ENCODE assay signal across 17 mouse cellular contexts in genomic region chr11:58143704-58144426, GRCm38 (mm10). TPM values are rescaled to one million over a fixed set of nuclear protein-coding genes. Genes with fewer than 3 reads are reported as not detected.
A peak's percentile ranks its signal among the peaks of the same experiment; 100 is the strongest.
DNase-seq lines count a peak whose midpoint lies in the region; ATAC-seq and TF ChIP-seq lines count a peak whose summit lies in the region.
"Had no signal": no experiment of that assay in that cellular context is flagged by ENCODE, and none has a peak within 500 bp of the region (broad histone marks: within the 10 kb centered on the region; RNA-seq: fewer than 3 reads in every experiment).

No protein-coding gene starts in this region.

- H3K9ac ChIP-seq in hindbrain, postnatal 0 days (replicated peaks; ENCODE audit: low read length), result no peak overlapping the region
- no peak overlapping the region for H3K9ac ChIP-seq in hindbrain, embryonic 13.5 days
- no peak overlapping the region for H3K9ac ChIP-seq in kidney, embryonic 14.5 days (ENCODE audit: low read depth, low read length)
- H3K9ac ChIP-seq: limb, embryonic 12.5 days; lung, embryonic 15.5 days; neural tube, embryonic 15.5 days had no signal

- 93% methylated on average over 9 of the region's 9 CpGs for WGBS in hindbrain, postnatal 0 days
- 93% methylated on average over 9 of the region's 9 CpGs for WGBS in hindbrain, embryonic 13.5 days
- WGBS in kidney, embryonic 14.5 days, result 90% methylated on average over 9 of the region's 9 CpGs

- H3K4me1 ChIP-seq in hindbrain, postnatal 0 days (ENCODE audit: insufficient read depth, low read length), result no peaks in the 10 kb centered on the region
- H3K4me1 ChIP-seq in hindbrain, embryonic 13.5 days (replicated peaks), result no peaks in the 10 kb centered on the region
- no peaks in the 10 kb centered on the region for H3K4me1 ChIP-seq in kidney, embryonic 14.5 days (ENCODE audit: control insufficient read depth, insufficient read depth, low read length)
- H3K4me1 ChIP-seq: limb, embryonic 12.5 days; lung, embryonic 15.5 days; neural tube, embryonic 15.5 days had no signal

- H3K27ac ChIP-seq in hindbrain, postnatal 0 days, result no peak overlapping the region
- no peak overlapping the region for H3K27ac ChIP-seq in hindbrain, embryonic 13.5 days
- H3K27ac ChIP-seq in kidney, embryonic 14.5 days (ENCODE audit: low read depth, low read length), result no peak overlapping the region
- H3K27ac ChIP-seq: limb, embryonic 12.5 days; lung, embryonic 15.5 days; neural tube, embryonic 15.5 days had no signal

- intact Hi-C loops in left cerebral cortex, postnatal 36 days (cut with DNase I), result no loop called here

- H3K36me3 ChIP-seq in hindbrain, postnatal 0 days (ENCODE audit: insufficient read depth, low read length), result peaks cover 74% of the 10 kb centered on the region
- peaks cover 95% of the 10 kb centered on the region for H3K36me3 ChIP-seq in hindbrain, embryonic 13.5 days
- H3K36me3 ChIP-seq in kidney, embryonic 14.5 days (ENCODE audit: control insufficient read depth, insufficient read depth, low read length), result peaks cover 88% of the 10 kb centered on the region

- H3K9me3 ChIP-seq in hindbrain, postnatal 0 days (ENCODE audit: low read length), result no peaks in the 10 kb centered on the region
- H3K9me3 ChIP-seq in hindbrain, embryonic 13.5 days, result peaks cover 5% of the 10 kb centered on the region; the same call in 1 of the 2 replicates
- no peaks in the 10 kb centered on the region for H3K9me3 ChIP-seq in kidney, embryonic 14.5 days (ENCODE audit: control insufficient read depth, low read length)
- H3K9me3 ChIP-seq: limb, embryonic 12.5 days; lung, embryonic 15.5 days; neural tube, embryonic 15.5 days had no signal

- no peak for ATAC-seq in hindbrain, postnatal 0 days
- no peak for ATAC-seq in hindbrain, embryonic 13.5 days (ENCODE audit: low FRiP score)
- ATAC-seq in hematopoietic stem cell, adult 5-6 weeks (replicated peaks in 1 of 2; ENCODE audit: insufficient read depth in 1 of 2, low FRiP score in 2 of 2, low TSS enrichment in 1 of 2, low read depth in 1 of 2, poor library complexity in 2 of 2, severe bottlenecking in 2 of 2), result peak; percentile 32 to 51; a peak in 2 of 4 replicates
- ATAC-seq in kidney, embryonic 14.5 days (ENCODE audit: low FRiP score, low TSS enrichment), result no peak
- ATAC-seq: CD4-positive, CD25-positive, alpha-beta regulatory T cell, adult 4 months had no signal

- no peak for TF ChIP-seq CTCF in hindbrain, postnatal 0 days (IDR thresholded peaks at IDR 0.05; ENCODE audit: low read depth)

- DNase-seq in hindbrain, postnatal 0 days (ENCODE audit: low spot score), result peak; percentile 5
- DNase-seq in left cerebral cortex, postnatal 36 days (ENCODE audit: low spot score in 2 of 2), result peak; percentile 40 to 46
- DNase-seq in spleen, postnatal 14 days (ENCODE audit: low spot score in 2 of 2), result no peak
- no peak for DNase-seq in lung, postnatal 36 days
- DNase-seq: embryo, embryonic 11 days; heart, adult 11 months; kidney, adult 2 months; midbrain, embryonic 14.5 days; thymus, adult 18-20 months had no signal

- H3K4me2 ChIP-seq in hindbrain, postnatal 0 days (ENCODE audit: low read depth, low read length), result no peak overlapping the region
- H3K4me2 ChIP-seq in hindbrain, embryonic 13.5 days, result no peak overlapping the region
- no peak overlapping the region for H3K4me2 ChIP-seq in kidney, embryonic 14.5 days (replicated peaks; ENCODE audit: low read depth, low read length)
- H3K4me2 ChIP-seq: limb, embryonic 12.5 days; lung, embryonic 15.5 days; neural tube, embryonic 15.5 days had no signal

- H3K27me3 ChIP-seq in hindbrain, postnatal 0 days (ENCODE audit: insufficient read depth, low read length), result no peaks in the 10 kb centered on the region
- H3K27me3 ChIP-seq in hindbrain, embryonic 13.5 days, result no peaks in the 10 kb centered on the region
- no peaks in the 10 kb centered on the region for H3K27me3 ChIP-seq in kidney, embryonic 14.5 days (ENCODE audit: control insufficient read depth, insufficient read depth, low read length)
- H3K27me3 ChIP-seq: limb, embryonic 12.5 days; lung, embryonic 15.5 days; neural tube, embryonic 15.5 days had no signal

- H3K4me3 ChIP-seq in hindbrain, postnatal 0 days (ENCODE audit: low read length), result no peak overlapping the region
- H3K4me3 ChIP-seq in hindbrain, embryonic 13.5 days, result no peak overlapping the region
- H3K4me3 ChIP-seq in kidney, embryonic 14.5 days (ENCODE audit: low read length), result no peak overlapping the region
- H3K4me3 ChIP-seq: limb, embryonic 12.5 days; lung, embryonic 15.5 days; neural tube, embryonic 15.5 days had no signal

RNA-seq across cellular contexts. Expression of gene Gemin5, which starts 24.5 kb away (rescaled TPM):
- 19.6 and 21.2 TPM in 2 replicates for total RNA-seq in hindbrain, postnatal 0 days (2014; rRNA removed)
- 10.4 and 11.2 TPM in 2 replicates for polyA plus RNA-seq in hindbrain, postnatal 0 days (2015; fragmentation: Nextera tagmentation; extraction: Ambion mirVana)
- 13.6 and 17.0 TPM in 2 replicates for polyA plus RNA-seq in hindbrain, embryonic 13.5 days (2015; fragmentation: Nextera tagmentation; extraction: Ambion mirVana)
- 28.0 and 30.4 TPM in 2 replicates for total RNA-seq in hematopoietic stem cell, adult 5-6 weeks (2017)
- total RNA-seq in left cerebral cortex, postnatal 36 days (2021), result 10 to 100 TPM; 17.1 to 18.1 TPM
- polyA plus RNA-seq in kidney, embryonic 14.5 days (2014; fragmentation: Nextera tagmentation; extraction: Ambion mirVana), result 27.1 and 35.7 TPM in 2 replicates

RNA-seq across cellular contexts. Expression of gene Mrpl22, which starts 27.6 kb away (rescaled TPM):
- 24.7 and 37.7 TPM in 2 replicates for total RNA-seq in hindbrain, postnatal 0 days (2014; rRNA removed)
- polyA plus RNA-seq in hindbrain, postnatal 0 days (2015; fragmentation: Nextera tagmentation; extraction: Ambion mirVana), result 98.8 and 98.9 TPM in 2 replicates
- 104 and 108 TPM in 2 replicates for polyA plus RNA-seq in hindbrain, embryonic 13.5 days (2015; fragmentation: Nextera tagmentation; extraction: Ambion mirVana)
- 57.3 and 68.1 TPM in 2 replicates for total RNA-seq in hematopoietic stem cell, adult 5-6 weeks (2017)
- 10 to 100 TPM; 30.7 to 37.4 TPM for total RNA-seq in left cerebral cortex, postnatal 36 days (2021)
- 137 and 186 TPM in 2 replicates for polyA plus RNA-seq in kidney, embryonic 14.5 days (2014; fragmentation: Nextera tagmentation; extraction: Ambion mirVana)

RNA-seq across cellular contexts. Expression of gene Cnot8, which starts 39.9 kb away (rescaled TPM):
- 76.4 and 83.7 TPM in 2 replicates for total RNA-seq in hindbrain, postnatal 0 days (2014; rRNA removed)
- polyA plus RNA-seq in hindbrain, postnatal 0 days (2015; fragmentation: Nextera tagmentation; extraction: Ambion mirVana), result 82.1 and 83.1 TPM in 2 replicates
- polyA plus RNA-seq in hindbrain, embryonic 13.5 days (2015; fragmentation: Nextera tagmentation; extraction: Ambion mirVana), result 114 and 117 TPM in 2 replicates
- 112 and 130 TPM in 2 replicates for total RNA-seq in hematopoietic stem cell, adult 5-6 weeks (2017)
- total RNA-seq in left cerebral cortex, postnatal 36 days (2021), result 10 to 100 TPM; 51.9 to 58.0 TPM
- 62.0 and 89.1 TPM in 2 replicates for polyA plus RNA-seq in kidney, embryonic 14.5 days (2014; fragmentation: Nextera tagmentation; extraction: Ambion mirVana)

RNA-seq across cellular contexts. Expression of gene Gm12248, which starts 50.9 kb away (rescaled TPM):
- not detected in 2 replicates for total RNA-seq in hindbrain, postnatal 0 days (2014; rRNA removed)
- polyA plus RNA-seq in hindbrain, postnatal 0 days (2015; fragmentation: Nextera tagmentation; extraction: Ambion mirVana), result not detected in 2 replicates
- polyA plus RNA-seq in hindbrain, embryonic 13.5 days (2015; fragmentation: Nextera tagmentation; extraction: Ambion mirVana), result 0.12 TPM in 1 of 2 replicates, not detected in the other
- not detected in 2 replicates for total RNA-seq in hematopoietic stem cell, adult 5-6 weeks (2017)
- not detected for total RNA-seq in left cerebral cortex, postnatal 36 days (2021)
- polyA plus RNA-seq in kidney, embryonic 14.5 days (2014; fragmentation: Nextera tagmentation; extraction: Ambion mirVana), result not detected in 2 replicates
- total RNA-seq: heart, postnatal 25 days had no signal
- polyA plus RNA-seq: limb, embryonic 12.5 days; lung, embryonic 15.5 days; midbrain, embryonic 14.5 days; neural tube, embryonic 15.5 days had no signal

RNA-seq across cellular contexts. Expression of gene Igtp, which starts 55.5 kb away (rescaled TPM):
- total RNA-seq in hindbrain, postnatal 0 days (2014; rRNA removed), result 2.7 and 6.3 TPM in 2 replicates
- polyA plus RNA-seq in hindbrain, postnatal 0 days (2015; fragmentation: Nextera tagmentation; extraction: Ambion mirVana), result 2.1 and 3.0 TPM in 2 replicates
- 1.6 and 1.7 TPM in 2 replicates for polyA plus RNA-seq in hindbrain, embryonic 13.5 days (2015; fragmentation: Nextera tagmentation; extraction: Ambion mirVana)
- 29.5 and 30.8 TPM in 2 replicates for total RNA-seq in hematopoietic stem cell, adult 5-6 weeks (2017)
- total RNA-seq in left cerebral cortex, postnatal 36 days (2021), result 1 to 10 TPM; 3.6 to 3.8 TPM
- polyA plus RNA-seq in kidney, embryonic 14.5 days (2014; fragmentation: Nextera tagmentation; extraction: Ambion mirVana), result 3.3 and 4.2 TPM in 2 replicates

Comparison
In these comparisons a context has a peak if more than half of its experiments do, and no peak if none do; other contexts are left out.
1. ATAC-seq: peak in hematopoietic stem cell, adult 5-6 weeks (2 of 2); none in hindbrain, postnatal 0 days (single experiment), hindbrain, embryonic 13.5 days (single experiment) and kidney, embryonic 14.5 days (single experiment).
2. DNase-seq: peak in hindbrain, postnatal 0 days (single experiment) and left cerebral cortex, postnatal 36 days (2 of 2); none in spleen, postnatal 14 days (0 of 2) and lung, postnatal 36 days (single experiment).